Mouse (Mus musculus) brain, adult 2 months (tissue): ENCODE data around the gene Tent5c.
"Not testable (repeated sequence)": the region's sequence is repeated elsewhere in the genome, so short reads cannot be mapped to it uniquely, and the experiment has no call there.

Experiments
- DNase-seq: peaks from one replicate; pipeline ENCODE4 v3.0.0; 2011; ENCODE audit warnings: low read depth, low spot score

The Tent5c gene

GRCm38 (mm10) chr3:100439088-100439487 is 50.0 kb downstream of the Tent5c start:
- DNase-seq: no peak

- DNase-seq: no peak
Observed at GRCm38 (mm10) chr3:100438461-100439002, 50.6 kb downstream of the Tent5c start.

GRCm38 (mm10) chr3:100436756-100437155 is 52.4 kb downstream of the Tent5c start:
- DNase-seq: no peak

GRCm38 (mm10) chr3:100431705-100432104 is 57.4 kb downstream of the Tent5c start:
- DNase-seq: no peak

GRCm38 (mm10) chr3:100430731-100431130 is 58.4 kb downstream of the Tent5c start:
- DNase-seq: no peak

- DNase-seq: peak; percentile 21
Observed at GRCm38 (mm10) chr3:100430101-100430500, 59.0 kb downstream of the Tent5c start.

GRCm38 (mm10) chr3:100429667-100430066 is 59.5 kb downstream of the Tent5c start:
- no peak for DNase-seq

GRCm38 (mm10) chr3:100427548-100427947 is 61.6 kb downstream of the Tent5c start:
- no peak for DNase-seq

GRCm38 (mm10) chr3:100422392-100423167 is 66.5 kb downstream of the Tent5c start:
- peak; percentile 61 for DNase-seq

GRCm38 (mm10) chr3:100421354-100421753 is 67.8 kb downstream of the Tent5c start:
- DNase-seq: peak; percentile 84

- no peak for DNase-seq
Observed at GRCm38 (mm10) chr3:100420691-100421056, 68.5 kb downstream of the Tent5c start.

- peak; percentile 42 for DNase-seq
Observed at GRCm38 (mm10) chr3:100419962-100420690, 69.0 kb downstream of the Tent5c start.

- no peak for DNase-seq
Observed at GRCm38 (mm10) chr3:100418387-100418786, 70.7 kb downstream of the Tent5c start.

GRCm38 (mm10) chr3:100417772-100418311 is 71.3 kb downstream of the Tent5c start:
- DNase-seq: peak; percentile 71

- peak; percentile 52 for DNase-seq
Observed at GRCm38 (mm10) chr3:100415671-100416070, 73.5 kb downstream of the Tent5c start.

GRCm38 (mm10) chr3:100413586-100413985 is 75.5 kb downstream of the Tent5c start:
- not testable (repeated sequence) for DNase-seq

- no peak for DNase-seq
Observed at GRCm38 (mm10) chr3:100411945-100412344, 77.2 kb downstream of the Tent5c start.

- DNase-seq: no peak
Observed at GRCm38 (mm10) chr3:100409280-100409679, 79.8 kb downstream of the Tent5c start.

GRCm38 (mm10) chr3:100408351-100409043 is 80.6 kb downstream of the Tent5c start:
- DNase-seq: no peak

- peak; percentile 51 for DNase-seq
Observed at GRCm38 (mm10) chr3:100402656-100403055, 86.5 kb downstream of the Tent5c start.
